Mouse (Mus musculus) large intestine, adult 2 months (tissue): ENCODE data around the gene Fam118b. TPM values are rescaled to one million over a fixed set of nuclear protein-coding genes. Genes with fewer than 3 reads are reported as not detected.

Experiments used
- DNase-seq: peaks from one replicate; pipeline ENCODE4 v3.0.0-alpha.2; 2012; ENCODE audit warnings: low read depth, low spot score
- WGBS: fragments of 180-500 bp; shearing (Covaris S2); methylation state at CpG from one replicate; pipeline ENCODE4 v1.1.7; 2018; 5-methylcytosine and 5-hydroxymethylcytosine counted together
- polyA plus RNA-seq: library from polyadenylated mRNA; depleted of rRNA; stranded (reverse); fragments of >200 nt; gene quantifications from 2 replicates; pipeline ENCODE4 v1.2.3, GENCODE M21; 2012; rRNA removed

Fam118b gene
- 37.1 and 43.0 TPM in 2 replicates for polyA plus RNA-seq

GRCm38 (mm10) chr9:35267146-35267975 lies at the start of gene Fam118b, which contains the start of gene Rpusd4:
Gene Fam118b, minus strand, starts transcription at chr9:35267805.
Gene Rpusd4, plus strand, starts transcription at chr9:35267865.
- no peak for DNase-seq
- WGBS: under 1% methylated on average over 62 of the region's 62 CpGs

GRCm38 (mm10) chr9:35316771-35317211 lies 49.2 kb upstream of the Fam118b start:
- 27% methylated on average over 3 of the region's 3 CpGs for WGBS
- no peak for DNase-seq

- DNase-seq: no peak
- WGBS: 85% methylated on average over 1 of the region's 1 CpGs
Observed at GRCm38 (mm10) chr9:35314254-35314653, 46.6 kb upstream of the Fam118b start.

GRCm38 (mm10) chr9:35313601-35314000 lies 46.0 kb upstream of the Fam118b start:
- no peak for DNase-seq
- WGBS: 57% methylated on average over 4 of the region's 4 CpGs

GRCm38 (mm10) chr9:35312516-35312915 lies 44.9 kb upstream of the Fam118b start:
- no peak for DNase-seq
- WGBS: 46% methylated on average over 3 of the region's 3 CpGs

GRCm38 (mm10) chr9:35310377-35310776 lies 42.8 kb upstream of the Fam118b start:
- WGBS: 78% methylated on average over 6 of the region's 6 CpGs

GRCm38 (mm10) chr9:35307461-35307860 lies 39.9 kb upstream of the Fam118b start:
- no peak for DNase-seq
- 71% methylated on average over 7 of the region's 7 CpGs for WGBS

More at GRCm38 (mm10) chr9:35310377-35310776, 42.8 kb upstream of the Fam118b start:
- no peak for DNase-seq

- WGBS: 83% methylated on average over 3 of the region's 3 CpGs
- no peak for DNase-seq
Observed at GRCm38 (mm10) chr9:35302172-35302571, 34.6 kb upstream of the Fam118b start.

- DNase-seq: no peak
Observed at GRCm38 (mm10) chr9:35297791-35298190, 30.2 kb upstream of the Fam118b start.

GRCm38 (mm10) chr9:35293465-35293864 lies 25.9 kb upstream of the Fam118b start:
- 26% methylated on average over 5 of the region's 5 CpGs for WGBS
- DNase-seq: no peak

- WGBS: 39% methylated on average over 4 of the region's 4 CpGs
- DNase-seq: no peak
Observed at GRCm38 (mm10) chr9:35290916-35291315, 23.3 kb upstream of the Fam118b start.

- WGBS: 57% methylated on average over 3 of the region's 3 CpGs
- DNase-seq: no peak
Observed at GRCm38 (mm10) chr9:35290417-35290816, 22.8 kb upstream of the Fam118b start.

GRCm38 (mm10) chr9:35289992-35290391 lies 22.4 kb upstream of the Fam118b start:
- 30% methylated on average over 7 of the region's 7 CpGs for WGBS

GRCm38 (mm10) chr9:35286351-35286750 lies 18.7 kb upstream of the Fam118b start:
- 92% methylated on average over 3 of the region's 3 CpGs for WGBS

More at GRCm38 (mm10) chr9:35289992-35290391, 22.4 kb upstream of the Fam118b start:
- no peak for DNase-seq

GRCm38 (mm10) chr9:35284351-35284750 lies 16.7 kb upstream of the Fam118b start:
- DNase-seq: no peak
- WGBS: 89% methylated on average over 4 of the region's 4 CpGs

More at GRCm38 (mm10) chr9:35286351-35286750, 18.7 kb upstream of the Fam118b start:
- DNase-seq: no peak

GRCm38 (mm10) chr9:35283415-35284069 lies 15.9 kb upstream of the Fam118b start:
- DNase-seq: no peak
- WGBS: 87% methylated on average over 13 of the region's 13 CpGs

- WGBS: 63% methylated on average over 5 of the region's 5 CpGs
Observed at GRCm38 (mm10) chr9:35282851-35283200, 15.2 kb upstream of the Fam118b start.

GRCm38 (mm10) chr9:35282006-35282850 lies 14.6 kb upstream of the Fam118b start:
- WGBS: 14% methylated on average over 5 of the region's 5 CpGs
- no peak for DNase-seq

More at GRCm38 (mm10) chr9:35282851-35283200, 15.2 kb upstream of the Fam118b start:
- no peak for DNase-seq

- no peak for DNase-seq
- WGBS: 75% methylated on average over 4 of the region's 4 CpGs
Observed at GRCm38 (mm10) chr9:35278451-35278850, 10.8 kb upstream of the Fam118b start.

- DNase-seq: no peak
- WGBS: 80% methylated on average over 3 of the region's 3 CpGs
Observed at GRCm38 (mm10) chr9:35277855-35278365, 10.3 kb upstream of the Fam118b start.
